Mouse (Mus musculus) cerebellum, postnatal 10 days (tissue): ENCODE measurements around the gene Sycn.
"Not testable (repeated sequence)": the region's sequence is repeated elsewhere in the genome, so short reads cannot be mapped to it uniquely, and the experiment has no call there.

Experiments
- DNase-seq, 2 experiments: peaks; one replicate each; pipeline ENCODE4 v3.0.0; 2021; ENCODE audit warnings: mixed read lengths in 2 of 2

The Sycn gene

DNA sequence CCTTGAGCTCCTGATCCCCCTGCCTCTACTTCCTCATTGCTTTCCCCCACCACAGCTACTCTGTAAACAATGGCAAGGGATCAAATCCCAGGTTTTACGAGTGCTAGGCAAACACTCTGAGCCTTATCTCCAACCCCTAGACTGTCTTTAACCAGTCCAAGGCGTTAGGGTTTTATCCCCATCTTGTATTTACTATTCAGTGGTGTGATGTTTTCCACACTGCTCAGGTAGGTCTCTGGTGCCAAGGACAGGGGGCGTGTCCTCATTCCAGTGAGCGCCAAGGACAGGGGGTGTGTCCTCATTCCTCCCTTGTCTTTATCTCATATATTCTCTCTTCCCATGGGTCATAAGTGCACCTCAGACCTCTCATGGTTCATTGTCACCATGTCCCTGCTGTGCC, at the start of gene Sycn:
Gene Sycn, plus strand, starts transcription at position 360 of the 400 bp plus-strand sequence.
- DNase-seq: no peak

DNA sequence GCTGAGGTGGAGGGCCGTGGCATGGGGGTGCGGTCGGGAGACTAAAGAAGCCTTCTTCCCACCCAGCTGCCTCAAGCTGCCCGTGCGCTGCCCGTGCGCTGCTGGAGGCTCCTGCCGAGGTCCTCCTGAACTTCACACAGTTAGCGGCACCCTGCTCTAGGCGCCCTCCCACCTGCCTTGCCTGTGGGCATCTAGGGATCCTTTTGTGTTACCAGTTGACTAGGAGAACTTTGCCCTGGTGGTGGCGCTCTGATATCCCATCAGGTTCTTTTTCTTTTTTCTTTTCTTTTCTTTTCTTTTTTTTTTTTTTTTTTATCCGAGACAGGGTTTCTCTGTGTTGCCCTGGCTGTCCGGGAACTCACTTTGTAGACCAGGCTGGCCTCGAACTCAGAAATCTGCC, 49.8 kb upstream of the Sycn start:
- DNase-seq: peak; percentile 17 to 36

DNA sequence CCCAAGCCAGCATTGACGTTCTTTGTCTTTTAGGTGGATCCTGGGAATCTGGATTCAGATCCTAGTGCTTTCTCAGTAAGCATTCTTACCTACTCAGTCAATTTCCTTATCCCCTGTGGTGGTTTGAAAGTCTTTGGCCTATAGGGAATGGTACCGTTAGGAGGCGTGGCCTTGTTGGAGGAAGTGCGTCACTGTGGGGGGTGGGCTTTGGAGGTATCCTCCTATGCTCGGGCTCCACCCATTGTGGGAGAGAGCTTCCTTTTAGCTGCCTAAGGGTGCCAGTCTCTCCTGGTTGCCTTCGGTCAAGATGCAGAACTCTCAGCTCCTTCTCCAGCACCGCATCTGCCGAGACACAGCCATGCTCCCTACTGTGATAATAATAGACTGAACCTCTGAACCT, 48.4 kb upstream of the Sycn start:
- DNase-seq: no peak

DNA sequence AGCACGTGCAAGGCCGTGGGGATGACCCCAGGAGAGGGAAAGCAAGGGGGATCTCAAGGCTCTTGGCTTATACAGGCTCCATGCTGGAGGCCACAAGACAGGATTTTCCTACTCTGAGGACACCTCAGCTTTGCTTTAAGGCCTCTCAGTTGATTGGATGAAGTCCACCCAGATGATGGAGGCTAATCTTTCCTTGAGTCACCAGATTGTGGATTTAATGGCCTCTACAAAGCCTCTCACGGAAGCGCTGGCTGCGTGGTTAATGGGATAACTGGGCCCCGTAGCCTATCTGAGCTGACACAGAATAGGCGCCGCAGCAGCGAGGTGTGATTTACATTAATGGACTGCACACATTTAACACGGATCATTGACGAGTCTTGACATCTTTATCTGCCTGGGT, 45.3 kb upstream of the Sycn start:
- DNase-seq: no peak

DNA sequence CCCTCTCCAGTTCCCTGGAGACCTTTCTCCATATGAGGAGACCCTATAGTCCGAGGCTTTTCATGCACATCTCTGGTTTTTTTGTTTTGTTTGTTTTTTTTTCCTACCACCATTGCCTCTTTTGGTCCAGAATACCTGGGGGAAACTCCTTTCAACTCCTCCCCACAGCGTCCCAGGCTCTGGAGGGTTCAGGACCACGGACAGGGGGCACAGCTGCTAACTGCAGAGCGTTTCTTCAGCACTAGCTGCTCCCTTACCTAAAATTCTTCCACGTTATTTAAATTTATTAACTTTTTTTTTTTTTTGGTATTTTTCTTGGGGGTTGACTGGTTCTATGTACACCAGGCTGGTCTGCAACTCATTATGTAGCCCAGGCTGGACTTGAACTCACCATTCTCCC, 35.1 kb upstream of the Sycn start:
- DNase-seq: no peak

DNA sequence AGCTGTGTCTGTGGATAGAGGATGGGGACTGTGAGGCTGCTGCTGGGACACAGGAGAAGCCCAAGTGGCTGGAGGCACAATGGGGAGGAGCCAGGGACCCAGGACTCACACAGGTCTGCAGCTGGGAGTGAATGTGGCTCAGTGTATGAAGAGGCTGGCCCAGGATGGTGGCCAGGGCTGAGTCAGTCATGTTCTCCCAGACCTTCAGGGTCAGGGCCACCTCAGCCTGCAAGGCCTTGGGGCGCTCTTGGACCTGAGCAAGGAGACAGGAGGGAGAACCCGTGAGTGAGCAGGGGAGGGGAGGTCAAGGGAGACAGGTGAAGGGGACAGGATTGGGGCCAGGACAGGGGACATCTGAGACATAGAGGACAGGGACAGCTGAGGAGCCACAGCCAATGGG, 31.6 kb upstream of the Sycn start:
- DNase-seq: not testable (repeated sequence)

DNA sequence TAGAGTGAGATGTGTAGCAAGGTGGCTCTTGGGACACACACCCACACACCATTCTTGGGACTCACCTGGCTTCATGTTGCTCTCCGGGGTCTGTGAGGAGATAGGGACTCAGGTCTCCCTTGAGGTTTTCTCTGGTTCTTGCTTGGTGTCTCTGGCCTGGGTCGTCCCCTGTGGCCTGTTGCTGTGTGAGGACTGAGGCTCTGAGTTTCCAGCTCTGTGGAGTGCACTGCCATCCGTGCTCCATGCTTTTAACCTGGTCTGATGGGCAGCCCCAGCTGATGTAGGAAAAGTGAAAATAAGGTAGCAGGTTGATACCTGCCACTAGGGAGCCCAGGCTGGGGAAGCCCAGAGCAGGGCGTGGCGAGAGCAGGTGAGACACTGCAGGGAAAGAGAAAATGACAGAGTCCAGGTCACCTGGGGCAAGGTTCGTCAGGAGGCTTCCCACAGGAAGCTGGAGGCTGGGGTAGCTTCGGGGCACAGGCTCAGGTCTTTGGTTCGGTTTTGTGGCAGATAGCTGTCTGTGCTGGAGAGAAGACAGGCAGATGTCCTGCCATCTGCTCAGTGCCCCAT, 30.2 kb upstream of the Sycn start, which contains the start of gene Ifnl2:
Gene Ifnl2, minus strand, starts transcription at position 51 of the 570 bp plus-strand sequence.
- DNase-seq: peak in 1 of 2 experiments; percentile 44

DNA sequence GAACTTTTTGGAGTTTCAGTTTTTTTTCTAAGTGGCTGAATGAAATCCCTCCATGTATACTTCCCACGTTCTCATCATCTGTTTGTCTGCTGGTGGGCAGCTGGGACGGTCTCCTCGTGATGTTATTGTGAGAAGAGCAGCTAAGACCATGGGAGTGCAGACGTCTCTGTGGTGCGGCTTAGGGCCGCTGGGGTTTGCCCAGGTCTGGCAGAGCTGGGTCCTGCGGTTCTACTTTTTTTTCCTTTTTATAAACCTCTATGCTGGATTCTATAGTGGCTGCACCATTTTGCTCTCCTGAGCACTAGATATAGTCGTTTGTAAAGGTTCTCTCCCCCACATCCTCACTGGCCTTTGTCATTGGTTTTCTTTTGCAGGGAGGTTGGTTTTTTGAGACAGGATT, 29.2 kb upstream of the Sycn start:
- DNase-seq: no peak

DNA sequence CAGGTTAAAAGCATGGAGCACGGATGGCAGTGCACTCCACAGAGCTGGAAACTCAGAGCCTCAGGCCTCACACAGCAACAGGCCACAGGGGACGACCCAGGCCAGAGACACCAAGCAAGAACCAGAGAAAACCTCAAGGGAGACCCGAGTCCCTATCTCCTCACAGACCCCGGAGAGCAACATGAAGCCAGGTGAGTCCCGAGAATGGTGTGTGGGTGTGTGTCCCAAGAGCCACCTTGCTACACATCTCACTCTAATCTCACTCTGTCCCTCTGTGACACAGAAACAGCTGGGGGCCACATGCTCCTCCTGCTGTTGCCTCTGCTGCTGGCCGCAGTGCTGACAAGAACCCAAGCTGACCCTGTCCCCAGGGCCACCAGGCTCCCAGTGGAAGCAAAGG, 18.1 kb upstream of the Sycn start, which contains the start of gene Ifnl3:
Gene Ifnl3, plus strand, starts transcription at position 301 of the 400 bp plus-strand sequence.
- not testable (repeated sequence) for DNase-seq

DNA sequence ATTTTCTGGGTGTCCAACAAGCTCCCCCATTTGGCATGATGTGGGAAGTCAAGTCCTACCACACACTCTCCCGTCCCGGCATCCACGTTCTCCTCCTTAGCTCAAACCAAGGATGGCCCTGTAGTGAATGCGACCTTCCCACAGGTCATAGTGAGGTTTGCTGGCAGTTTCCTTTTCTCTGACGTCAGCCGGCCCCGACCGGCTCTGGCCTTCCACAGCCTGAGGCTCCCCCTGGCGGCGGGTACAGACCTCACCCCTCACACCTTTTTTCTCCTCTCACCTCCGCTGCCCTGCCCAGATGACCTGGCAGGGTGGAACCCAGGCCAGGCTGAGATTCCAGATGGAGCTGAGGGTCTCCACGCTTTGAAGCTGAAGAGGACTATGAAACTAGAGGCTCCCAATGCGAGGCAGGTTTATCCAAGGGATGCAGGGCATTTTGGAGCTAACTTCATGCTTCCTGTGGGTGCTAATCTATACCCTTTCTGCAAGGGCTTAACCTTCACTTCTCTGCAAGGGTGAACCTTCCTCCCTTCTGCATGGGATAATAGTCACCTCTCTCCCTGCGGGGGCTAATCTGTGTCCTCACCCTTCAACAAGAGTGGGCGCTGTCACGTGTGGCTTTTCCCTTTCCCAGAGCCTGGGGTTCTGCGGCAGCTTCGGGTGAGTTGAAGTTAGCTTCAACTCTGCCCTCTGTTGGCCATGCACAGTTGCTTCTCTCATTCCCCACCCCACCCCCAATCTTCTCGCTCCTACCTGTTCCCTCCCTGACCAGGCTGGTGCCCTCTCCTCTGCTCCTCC, 12.6 kb upstream of the Sycn start:
- peak; percentile 91 for DNase-seq

DNA sequence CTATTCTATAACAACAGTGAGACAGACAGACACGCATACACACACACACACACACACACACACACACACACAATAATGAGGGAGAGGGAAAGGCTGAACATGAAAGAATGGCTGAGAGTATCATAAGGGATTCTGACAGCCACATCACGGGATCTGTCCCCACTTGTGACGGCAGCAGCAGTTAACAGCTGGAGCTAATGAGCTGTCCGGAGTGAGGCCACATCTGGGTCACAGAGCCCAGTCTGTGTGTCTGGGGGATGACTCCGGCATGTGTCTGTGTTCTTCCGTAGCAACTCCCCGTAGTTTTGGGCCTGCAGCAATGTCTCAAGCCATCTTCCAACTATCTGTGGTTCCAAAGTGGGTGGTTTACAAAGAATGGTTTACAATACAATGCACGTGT, 8.7 kb upstream of the Sycn start:
- no peak for DNase-seq

DNA sequence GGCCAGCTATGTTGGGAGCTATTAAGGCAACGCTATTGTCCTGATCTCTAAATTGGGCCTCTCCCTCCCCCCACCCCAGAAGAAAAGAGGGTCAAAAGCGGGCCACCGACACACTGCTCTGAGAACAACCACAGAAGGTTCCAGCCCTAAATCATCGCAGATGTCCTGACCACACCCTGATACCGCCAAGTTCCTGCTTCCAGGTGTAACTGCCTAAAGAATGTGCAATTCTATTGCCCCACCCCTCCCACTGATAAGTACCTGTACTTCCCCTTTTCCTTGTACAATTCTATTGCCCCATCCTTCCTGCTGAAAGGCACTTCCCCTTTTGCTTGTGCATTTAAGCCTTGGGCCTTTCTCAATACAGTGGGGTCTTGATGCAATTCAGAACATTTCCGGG, 1.8 kb upstream of the Sycn start:
- not testable (repeated sequence) for DNase-seq

DNA sequence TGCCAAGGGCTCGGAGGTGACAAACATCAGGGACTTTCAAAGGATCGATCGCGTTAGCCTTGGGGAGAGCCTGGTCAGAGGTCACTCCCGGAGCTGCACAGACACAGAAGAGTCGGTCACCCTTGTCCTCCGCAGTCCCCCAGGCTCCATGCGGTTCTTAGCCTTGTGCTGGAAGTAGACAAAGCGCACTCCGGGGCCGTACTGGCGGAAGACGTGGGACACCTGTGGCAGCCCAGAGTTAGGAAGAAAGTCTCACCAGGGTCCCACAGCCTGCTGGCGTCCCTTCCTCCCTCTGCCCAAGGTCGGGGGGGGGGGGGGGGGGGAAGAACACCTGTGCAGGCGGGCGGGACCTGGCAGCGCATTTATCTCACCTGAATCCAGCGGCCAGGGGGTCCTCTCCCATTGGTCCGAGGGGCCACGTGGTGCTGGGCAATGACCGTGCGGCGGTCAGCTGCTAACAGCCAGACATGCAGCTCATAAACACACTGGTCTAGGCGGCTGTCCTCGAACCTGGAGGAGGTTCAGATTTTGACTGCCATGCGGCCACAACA, 3.4 kb downstream of the Sycn start:
- peak in 1 of 2 experiments; percentile 14 for DNase-seq

DNA sequence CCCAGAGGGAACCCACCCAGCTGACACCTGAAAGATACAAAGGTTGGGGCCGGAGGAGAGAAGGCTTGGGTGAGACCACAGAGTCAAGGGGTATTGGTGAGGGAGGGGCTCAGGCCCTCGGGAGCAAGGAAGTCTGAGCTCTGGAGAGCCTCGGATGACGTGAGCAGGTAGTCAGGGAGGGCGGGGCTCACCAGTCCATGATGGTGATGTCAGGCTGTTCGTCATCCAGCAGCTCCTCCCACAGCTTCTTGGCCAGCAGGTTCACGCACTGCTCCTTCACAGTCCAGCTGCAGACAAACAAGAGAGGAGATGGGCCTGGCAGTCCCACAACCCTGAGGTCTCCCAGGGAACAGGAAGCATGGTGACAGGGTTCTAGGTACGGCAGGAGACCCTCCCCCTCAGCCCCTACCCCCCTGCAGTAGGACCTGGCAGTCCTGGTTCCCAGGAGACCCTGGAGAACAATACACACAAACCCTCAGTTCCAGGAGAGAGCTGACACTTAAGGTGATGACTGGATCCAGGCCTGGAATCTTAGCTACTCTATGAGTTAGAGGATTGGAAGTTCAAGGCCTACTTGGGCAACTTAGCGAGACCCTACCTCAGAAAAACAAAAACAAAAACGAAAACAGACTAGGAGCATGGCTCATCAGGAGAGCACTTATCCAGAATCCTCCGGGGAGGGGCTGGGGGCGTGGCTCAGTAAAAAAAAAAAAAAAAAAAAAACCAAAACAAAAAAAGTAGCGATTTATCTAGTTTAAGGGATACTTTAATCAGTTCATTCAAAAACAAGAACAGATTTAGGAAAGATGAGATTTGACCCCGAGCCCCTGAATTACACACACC, 4.6 kb downstream of the Sycn start:
- DNase-seq: peak in 1 of 2 experiments; percentile 24

DNA sequence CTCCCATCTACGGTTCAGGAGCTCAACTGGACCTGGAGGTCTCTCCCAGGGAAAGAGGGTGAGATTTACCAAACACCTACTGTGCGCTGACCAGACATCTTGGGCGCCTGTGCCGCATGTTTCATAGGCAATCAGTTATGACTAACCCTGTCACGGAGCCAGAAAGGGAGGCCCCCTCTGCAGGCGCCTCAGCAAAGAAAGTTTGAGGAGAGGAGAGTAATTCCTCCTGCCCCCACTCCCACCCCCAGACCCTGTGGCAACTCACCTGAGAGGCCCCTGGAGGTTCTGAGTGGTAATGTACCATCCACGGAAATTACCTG, 5.2 kb downstream of the Sycn start:
- DNase-seq: peak in 1 of 2 experiments; percentile 26

DNA sequence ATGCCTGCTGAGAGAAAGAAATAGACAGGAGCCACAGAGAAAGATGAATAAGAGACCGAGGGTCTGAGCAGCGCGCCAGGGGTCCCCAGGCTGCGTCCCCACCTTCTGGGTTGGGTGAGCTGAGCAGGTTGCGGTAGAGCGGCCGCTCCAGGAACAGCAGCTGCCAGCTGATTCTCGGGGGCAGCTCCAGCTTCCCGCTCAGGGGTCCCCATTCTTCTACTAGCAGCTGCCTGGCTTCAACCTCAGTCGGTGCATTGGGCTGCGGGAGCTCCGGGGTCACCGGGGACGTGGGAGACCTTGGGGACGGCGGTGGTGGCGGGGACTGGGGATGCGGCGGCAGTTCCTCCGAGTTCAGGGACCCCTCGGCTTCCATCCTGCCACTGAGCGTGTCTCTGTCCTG, 6.0 kb downstream of the Sycn start:
- DNase-seq: peak in 1 of 2 experiments; percentile 21

DNA sequence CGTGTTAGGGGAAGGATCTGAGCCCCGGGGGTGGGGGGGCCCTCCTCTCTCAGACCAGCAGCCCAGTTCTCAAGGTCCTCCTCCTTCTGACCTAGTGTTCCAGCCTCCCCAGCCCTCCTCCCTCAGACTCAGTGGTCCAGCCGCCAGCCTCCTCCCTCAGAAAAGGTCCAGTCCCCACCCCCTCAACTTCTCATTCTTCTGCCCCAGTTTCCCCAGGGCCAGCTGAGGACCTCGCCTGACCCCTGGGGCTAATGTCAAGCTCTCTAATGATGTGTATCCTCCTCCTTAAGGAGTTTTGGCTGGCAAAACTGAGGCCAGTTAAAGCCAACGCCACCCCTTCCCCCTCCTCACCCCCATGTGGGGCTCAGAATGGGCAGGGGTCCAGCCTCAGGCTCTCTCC, 6.5 kb downstream of the Sycn start, which contains the start of gene Nccrp1:
Gene Nccrp1, minus strand, starts transcription at position 101 of the 400 bp plus-strand sequence.
- peak in 1 of 2 experiments; percentile 9 for DNase-seq

DNA sequence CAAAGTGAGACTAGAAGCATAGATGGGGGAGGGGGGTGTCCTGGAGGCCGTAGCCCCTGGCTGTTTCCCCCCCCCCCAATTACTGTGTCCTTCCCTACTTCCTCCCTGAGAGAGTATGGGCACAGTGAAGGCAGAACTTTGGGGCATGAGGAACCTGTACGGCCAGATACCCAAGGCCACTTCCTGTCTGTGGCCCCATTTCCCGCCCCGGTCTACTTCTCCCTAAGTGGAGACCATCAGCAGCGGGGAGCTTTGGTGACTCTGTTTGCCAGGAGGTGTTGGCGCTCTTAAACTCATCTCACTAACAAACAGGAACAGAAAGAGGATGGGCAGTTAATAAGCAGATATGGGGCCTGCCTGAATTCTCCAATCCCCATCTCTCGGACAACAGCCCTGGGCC, 6.9 kb downstream of the Sycn start:
- no peak for DNase-seq

DNA sequence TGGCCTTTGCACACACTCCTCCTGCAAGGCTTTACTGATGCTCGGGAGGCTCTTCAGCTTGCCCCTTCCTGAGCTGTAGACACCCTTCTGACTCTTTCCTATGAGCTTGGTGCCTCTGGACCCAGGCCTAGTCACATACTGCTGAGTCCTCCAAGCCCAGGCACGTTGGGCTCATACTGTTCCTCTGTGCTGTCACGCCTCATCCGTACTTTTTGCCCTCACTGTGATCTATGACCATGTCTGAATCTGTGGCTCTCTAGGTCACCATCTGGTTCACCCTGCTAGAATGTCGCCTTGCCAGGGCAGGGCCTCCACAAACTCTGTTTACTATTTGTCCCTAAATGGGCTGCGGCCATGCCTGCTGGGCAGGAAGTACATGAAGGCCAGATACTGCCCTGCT, 12.4 kb downstream of the Sycn start:
- DNase-seq: no peak

DNA sequence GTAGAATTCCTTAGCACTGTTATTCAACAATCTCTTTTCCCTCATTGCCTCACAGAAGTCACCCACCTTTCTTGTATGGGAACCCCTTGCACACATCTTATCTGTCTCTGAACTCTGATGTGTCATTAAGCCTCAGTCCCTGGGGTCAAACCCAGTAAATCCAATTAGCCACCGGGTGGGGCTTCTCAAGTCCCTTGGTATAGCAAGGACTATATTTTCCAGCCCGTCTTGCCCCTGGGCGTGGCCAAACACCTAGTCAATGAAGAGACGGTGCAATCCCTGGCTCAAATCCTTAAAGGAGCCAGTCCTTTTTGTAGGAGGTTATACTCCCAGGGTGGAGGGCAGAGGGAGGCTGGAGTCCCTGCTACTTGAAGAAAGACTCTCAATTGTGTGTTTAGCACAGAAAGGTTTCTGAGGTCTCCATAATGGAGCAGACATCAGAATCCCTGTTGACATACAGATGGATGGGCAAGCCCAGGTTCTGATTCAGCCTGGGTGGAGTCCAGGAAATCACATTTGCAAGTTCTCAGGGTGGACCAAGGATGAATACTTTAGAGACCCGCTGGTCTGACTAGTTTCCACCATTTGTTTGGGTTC, 15.4 kb downstream of the Sycn start:
- DNase-seq: peak in 1 of 2 experiments; percentile 9

DNA sequence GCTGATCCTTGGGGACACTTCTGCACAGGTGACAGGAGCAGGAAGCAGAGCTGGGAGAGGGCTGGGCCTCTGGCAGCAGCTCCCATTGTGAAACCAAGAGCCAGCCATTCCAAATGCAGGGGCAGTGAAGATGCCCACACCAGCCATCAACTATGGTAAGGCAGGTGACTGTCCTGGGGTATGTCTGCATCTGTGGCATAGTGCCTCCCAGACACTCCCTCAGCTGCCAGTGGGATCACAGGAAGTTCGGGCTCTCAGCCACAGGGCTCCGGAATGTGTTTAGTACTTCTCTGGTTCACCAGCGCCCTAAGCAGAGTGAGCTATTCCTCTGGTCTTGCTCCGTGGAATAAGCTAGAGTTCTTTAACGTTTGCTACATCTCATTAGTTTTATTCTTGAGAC, 16.4 kb downstream of the Sycn start:
- peak in 1 of 2 experiments; percentile 15 for DNase-seq

DNA sequence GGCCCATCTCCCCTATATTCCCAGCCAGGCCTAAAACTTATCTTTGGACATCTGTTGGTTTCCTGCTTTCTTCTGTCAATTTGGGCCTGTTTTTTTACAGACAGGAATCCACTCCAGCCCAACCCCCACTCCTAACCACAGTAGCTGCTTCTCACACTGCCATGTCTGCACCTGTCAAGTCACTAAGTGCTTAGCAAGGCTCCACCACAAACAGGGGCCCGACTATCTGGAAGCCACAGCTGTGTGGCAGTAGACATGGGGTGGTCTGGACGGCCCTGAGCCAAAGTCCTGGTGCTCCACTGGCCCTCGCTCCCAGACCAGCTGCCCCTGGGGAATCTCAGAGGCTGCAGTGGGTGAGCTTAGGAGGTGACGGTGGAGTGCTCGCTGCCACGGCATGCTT, 17.0 kb downstream of the Sycn start:
- DNase-seq: peak; percentile 34 to 58

DNA sequence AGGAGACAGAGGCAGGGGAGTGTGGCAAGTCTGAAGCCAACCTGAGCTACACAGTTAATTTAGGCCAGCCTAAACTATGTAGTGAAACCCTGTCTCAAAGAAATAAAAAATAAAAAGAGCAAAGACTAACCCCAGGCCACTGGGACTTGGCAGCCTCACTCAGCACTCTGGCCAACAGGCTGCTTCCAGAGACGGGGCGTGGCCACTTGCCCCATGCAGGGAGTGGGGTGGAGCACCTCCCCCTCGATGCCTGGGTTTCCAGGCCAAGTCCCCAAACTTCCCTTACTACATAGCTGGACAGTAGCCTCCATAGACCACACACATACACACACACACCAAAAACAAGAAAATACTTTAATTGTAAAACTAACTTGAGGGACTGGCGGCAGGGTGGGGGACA, 17.8 kb downstream of the Sycn start:
- DNase-seq: peak; percentile 60 to 72
